Mouse (Mus musculus) B cell, adult 2 months (primary cell): ENCODE data around the gene Phc1.

Experiments used
- DNase-seq, 2 experiments: peaks; one replicate each; pipeline ENCODE4 v3.0.0; 2022

The Phc1 gene

GRCm38 (mm10) chr6:122293796-122294195, 46.6 kb downstream of the Phc1 start:
- DNase-seq: no peak

- no peak for DNase-seq
Measured at GRCm38 (mm10) chr6:122293121-122293520, 47.2 kb downstream of the Phc1 start.

GRCm38 (mm10) chr6:122292184-122292583, 48.2 kb downstream of the Phc1 start:
- no peak for DNase-seq

- no peak for DNase-seq
Measured at GRCm38 (mm10) chr6:122291735-122292134, 48.6 kb downstream of the Phc1 start.

GRCm38 (mm10) chr6:122291264-122291663, 49.1 kb downstream of the Phc1 start:
- no peak for DNase-seq

- no peak for DNase-seq
Measured at GRCm38 (mm10) chr6:122290253-122290652, 50.1 kb downstream of the Phc1 start.

GRCm38 (mm10) chr6:122289313-122289712, 51.0 kb downstream of the Phc1 start:
- DNase-seq: no peak

GRCm38 (mm10) chr6:122288263-122288662, 52.1 kb downstream of the Phc1 start:
- no peak for DNase-seq

- DNase-seq: no peak
Measured at GRCm38 (mm10) chr6:122284823-122285222, 55.5 kb downstream of the Phc1 start.

GRCm38 (mm10) chr6:122284304-122284703, 56.1 kb downstream of the Phc1 start:
- DNase-seq: no peak

- no peak for DNase-seq
Measured at GRCm38 (mm10) chr6:122283429-122283828, 56.9 kb downstream of the Phc1 start.

- no peak for DNase-seq
Measured at GRCm38 (mm10) chr6:122282782-122283181, 57.6 kb downstream of the Phc1 start, which contains the start of gene Klrg1. Gene Klrg1 (minus strand): TSS chr6:122282882.

- DNase-seq: no peak
Measured at GRCm38 (mm10) chr6:122276565-122276964, 63.8 kb downstream of the Phc1 start.

- DNase-seq: no peak
Measured at GRCm38 (mm10) chr6:122274546-122274945, 65.8 kb downstream of the Phc1 start.

- no peak for DNase-seq
Measured at GRCm38 (mm10) chr6:122270152-122270551, 70.2 kb downstream of the Phc1 start.

- no peak for DNase-seq
Measured at GRCm38 (mm10) chr6:122269170-122269569, 71.2 kb downstream of the Phc1 start.

- no peak for DNase-seq
Measured at GRCm38 (mm10) chr6:122268561-122268960, 71.8 kb downstream of the Phc1 start.
